Mouse (Mus musculus) left cerebral cortex, adult 18-20 months (tissue): ENCODE results near the gene Fryl. TPM values are rescaled to one million over a fixed set of nuclear protein-coding genes. Genes with fewer than 3 reads are reported as not detected.

ENCODE experiments used
- DNase-seq, 2 experiments: peaks; one replicate each; pipeline ENCODE4 v3.0.0; 2021 to 2022; ENCODE audit warnings: low spot score in 2 of 2, mixed read lengths in 1 of 2
- total RNA-seq, 2 experiments: library from RNA; stranded (reverse); gene quantifications; 2 replicates each; pipeline ENCODE4 v1.2.3; 2021

The Fryl gene
- total RNA-seq, 2 experiments from 2014 or later, result 54.2 to 57.5 TPM

DNA sequence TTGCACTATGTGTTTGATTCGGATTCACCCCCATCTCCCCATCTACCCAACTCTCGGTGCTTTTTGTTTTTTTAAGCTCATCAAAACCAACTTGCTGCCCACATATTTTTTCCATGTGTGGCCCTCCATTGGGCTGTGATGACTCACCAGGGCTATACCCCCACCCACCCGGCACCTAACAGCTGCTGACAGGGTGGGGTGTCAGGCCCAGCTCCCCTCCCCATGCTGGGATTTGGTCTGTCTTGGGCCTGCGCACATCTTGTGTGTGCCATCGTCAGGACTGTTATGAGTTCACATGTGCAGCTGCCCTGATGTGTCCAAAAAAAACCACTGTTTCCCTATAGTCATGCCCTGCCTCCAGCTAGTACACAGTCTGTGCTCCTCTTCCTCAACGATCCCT lies 33.4 kb downstream of the Fryl start:
- peak in 1 of 2 experiments; percentile 23 for DNase-seq

DNA sequence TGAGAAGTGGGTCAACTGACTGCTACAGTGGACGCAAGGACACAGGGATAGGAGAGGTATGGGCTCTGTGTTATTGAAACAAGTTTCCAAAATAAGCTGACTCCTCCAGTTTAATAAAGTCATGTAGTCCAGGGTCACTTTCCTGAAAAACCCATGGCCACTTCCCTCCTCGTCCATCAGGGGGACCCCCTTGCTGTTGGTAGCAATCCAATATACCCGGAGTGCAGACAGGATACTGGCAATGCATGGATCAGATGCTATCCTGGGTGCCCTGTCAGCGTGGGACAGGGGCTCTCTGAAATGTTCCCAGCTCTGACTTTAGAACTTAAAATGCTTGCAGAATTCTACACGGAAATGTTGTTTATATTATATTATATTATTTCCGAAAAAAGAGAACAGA lies 34.0 kb downstream of the Fryl start:
- no peak for DNase-seq

DNA sequence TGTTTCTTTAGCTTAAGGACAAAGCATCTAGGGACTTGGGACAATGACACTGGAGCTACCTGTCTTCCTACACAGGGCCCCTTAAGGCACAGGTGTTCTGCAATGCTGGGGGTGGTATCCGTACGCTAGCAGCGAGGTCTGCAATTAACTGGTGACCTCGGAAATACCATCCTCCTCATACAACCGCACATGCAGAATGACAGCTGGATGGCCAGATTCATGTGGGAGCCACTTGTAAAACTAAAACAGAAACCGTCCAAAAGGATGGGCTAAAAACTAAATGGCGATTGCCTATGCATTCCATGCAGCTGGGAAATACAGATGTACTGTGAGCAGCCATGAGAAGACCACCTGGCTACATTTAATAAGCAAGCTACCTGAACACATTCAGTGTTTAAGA lies 34.6 kb downstream of the Fryl start:
- no peak for DNase-seq

DNA sequence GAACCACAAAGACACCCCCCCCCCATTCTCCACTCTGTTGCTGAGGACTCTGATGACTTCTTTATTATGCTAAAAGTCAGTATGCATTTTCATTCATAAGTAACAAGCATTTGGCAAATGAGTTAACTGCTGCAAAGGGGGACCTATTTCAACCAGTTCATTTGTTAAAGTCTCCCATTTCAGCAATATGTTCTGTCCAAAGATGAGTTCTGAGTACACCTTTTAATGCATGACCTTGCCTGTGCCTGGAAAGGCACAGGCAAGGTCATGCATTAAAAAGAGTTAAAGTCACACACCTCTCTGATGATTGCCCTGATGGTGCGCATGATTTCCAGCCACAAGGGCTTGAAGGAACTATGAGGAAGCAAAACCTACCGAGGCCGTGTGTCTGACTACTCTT lies 36.7 kb downstream of the Fryl start:
- no peak for DNase-seq

DNA sequence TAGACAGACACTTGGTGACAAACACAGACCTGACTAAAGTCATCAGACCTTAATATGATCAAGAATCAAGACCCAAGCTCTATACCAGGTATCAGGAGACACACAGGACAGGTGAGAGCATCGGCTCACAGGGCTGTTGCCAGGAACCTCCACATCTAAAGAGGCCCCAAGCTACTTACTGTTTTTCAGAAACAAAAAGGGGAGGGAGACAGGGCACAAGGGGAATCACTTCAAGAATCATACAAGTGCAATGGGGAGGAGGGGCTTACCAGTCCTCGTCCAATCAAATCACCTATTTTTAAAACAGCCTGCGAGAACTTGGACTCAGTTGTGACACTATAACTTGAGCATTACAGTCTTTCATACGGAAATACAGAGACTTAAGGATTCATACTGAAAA lies 38.4 kb downstream of the Fryl start:
- DNase-seq, result no peak

DNA sequence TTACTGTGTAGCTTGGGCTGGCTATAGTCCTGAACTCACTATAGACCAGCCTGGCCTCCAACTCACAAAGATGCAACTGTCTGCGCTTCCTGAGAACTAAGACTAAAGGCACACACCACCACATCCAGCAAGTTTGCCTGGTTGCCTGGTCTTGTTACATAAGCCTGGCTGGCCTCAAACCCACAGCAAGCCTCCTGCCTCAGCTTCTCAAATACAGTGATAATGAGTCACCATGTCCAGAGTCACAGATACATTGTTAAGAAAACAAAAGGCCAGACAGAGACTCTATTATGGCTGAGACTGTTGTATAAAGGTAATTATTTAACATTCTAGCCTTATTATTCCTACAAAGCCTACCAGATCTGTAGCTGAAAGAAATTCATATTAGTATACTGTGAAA lies 39.3 kb downstream of the Fryl start:
- no peak for DNase-seq

DNA sequence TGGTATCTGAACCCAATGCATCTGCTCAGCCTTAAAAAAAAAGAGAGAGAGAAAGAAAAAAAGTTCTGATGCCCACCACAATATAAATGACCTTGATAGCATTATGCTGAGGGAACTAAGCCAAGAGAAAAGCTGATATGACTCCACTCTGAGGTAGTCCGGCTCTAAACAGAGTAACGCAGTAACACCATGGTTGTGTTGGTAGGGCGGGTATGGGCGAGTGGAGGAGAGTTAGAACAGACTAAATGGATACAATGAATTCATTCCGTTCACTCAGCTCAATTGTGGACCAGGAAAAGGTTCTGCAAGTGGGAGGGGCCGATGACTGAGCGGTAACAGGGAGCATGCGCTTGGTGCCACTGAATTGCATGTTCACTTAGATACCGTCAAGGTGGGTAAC lies 40.4 kb downstream of the Fryl start:
- DNase-seq, result no peak

DNA sequence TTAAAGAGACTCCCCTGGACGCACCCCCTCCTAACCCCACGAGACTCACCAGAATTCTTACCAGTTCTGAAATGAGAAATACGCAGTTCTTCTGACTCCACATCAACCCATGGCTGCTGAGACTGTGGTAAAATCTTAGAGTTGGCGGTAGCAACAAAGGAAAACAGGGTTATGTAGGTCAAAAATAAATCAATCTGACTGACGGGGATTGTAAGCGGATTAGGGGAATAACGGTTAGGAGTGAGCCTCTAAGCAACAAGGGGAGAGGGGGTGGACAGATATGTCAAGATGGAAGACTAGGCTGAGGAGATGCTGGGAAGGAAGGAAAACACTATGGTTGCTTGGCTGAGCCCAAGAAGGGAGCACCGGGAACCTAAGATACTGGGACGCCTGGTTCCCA lies 44.0 kb downstream of the Fryl start:
- no peak for DNase-seq

DNA sequence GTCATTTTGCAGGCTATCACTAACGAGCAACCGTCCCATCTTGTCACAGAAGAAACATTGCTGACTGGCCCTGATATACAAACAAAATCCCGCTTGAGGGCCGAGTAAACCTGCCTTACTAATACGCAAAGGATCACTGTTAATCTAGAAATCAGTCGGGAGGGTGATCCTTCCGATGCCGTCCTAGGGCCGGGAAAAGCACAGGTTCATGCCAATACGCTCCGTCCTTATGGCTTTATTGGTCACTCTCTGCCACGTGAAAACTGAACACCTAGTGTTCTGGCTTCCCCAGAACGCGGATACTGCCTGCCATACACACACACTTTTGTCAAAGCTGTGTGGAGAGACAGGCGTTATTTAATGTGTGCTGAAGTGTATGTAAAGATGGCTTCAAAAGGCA lies 44.5 kb downstream of the Fryl start:
- DNase-seq, result no peak

DNA sequence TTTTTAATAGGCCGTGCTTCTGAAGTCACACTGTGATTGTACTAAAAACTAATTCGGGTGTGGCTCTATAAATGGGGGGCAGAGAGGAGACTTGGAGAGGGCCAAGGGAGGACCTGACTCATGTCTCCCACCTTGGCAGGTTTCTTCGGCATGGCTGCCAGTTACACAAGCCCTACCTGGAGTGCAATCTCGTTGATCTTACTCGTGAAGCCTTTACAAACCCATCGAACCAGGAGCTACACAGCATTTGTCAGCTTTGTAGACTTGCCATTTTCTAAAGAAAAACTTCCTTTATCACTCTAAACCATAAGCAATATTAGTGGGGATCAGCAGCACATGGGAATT lies 45.5 kb downstream of the Fryl start:
- no peak for DNase-seq

DNA sequence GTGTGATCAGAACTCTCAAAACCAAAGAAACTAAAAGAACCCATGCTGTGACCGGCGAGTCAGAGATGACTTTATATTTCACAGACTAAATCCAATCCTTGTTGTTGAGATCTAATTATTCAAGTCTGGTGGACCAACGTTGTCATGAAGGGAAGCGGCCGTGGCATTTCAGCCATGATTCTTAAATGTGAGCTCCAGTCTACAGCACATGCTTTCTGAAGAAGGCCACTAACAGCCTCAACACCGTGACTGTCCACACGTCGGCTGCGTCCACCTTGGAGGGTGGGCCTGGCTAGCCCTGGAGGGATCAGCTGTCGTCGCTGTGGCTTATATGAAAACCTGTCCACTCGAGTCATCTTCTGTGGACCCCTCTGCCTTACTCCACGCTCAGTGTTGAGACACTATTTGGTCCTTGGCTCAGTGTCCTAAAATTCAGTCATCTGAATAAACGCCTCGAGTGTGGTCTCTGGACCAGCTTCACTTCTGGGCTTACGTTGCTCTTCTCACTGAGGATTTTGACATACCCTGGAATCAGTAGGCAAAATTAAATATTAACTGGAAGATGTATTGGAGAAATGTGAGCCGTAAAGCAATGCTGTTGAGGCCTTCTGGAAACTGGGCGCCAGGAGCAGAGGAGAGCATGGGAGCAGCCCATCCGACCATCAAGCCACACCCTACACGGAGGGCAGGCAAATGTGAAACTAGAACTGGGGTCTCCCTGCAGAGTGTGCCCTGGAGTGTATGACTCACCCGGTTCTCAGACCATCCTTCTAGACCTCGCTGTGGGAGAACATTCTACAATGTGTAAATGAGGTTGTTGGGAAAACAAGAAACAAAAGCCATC lies 46.1 kb downstream of the Fryl start:
- no peak for DNase-seq

DNA sequence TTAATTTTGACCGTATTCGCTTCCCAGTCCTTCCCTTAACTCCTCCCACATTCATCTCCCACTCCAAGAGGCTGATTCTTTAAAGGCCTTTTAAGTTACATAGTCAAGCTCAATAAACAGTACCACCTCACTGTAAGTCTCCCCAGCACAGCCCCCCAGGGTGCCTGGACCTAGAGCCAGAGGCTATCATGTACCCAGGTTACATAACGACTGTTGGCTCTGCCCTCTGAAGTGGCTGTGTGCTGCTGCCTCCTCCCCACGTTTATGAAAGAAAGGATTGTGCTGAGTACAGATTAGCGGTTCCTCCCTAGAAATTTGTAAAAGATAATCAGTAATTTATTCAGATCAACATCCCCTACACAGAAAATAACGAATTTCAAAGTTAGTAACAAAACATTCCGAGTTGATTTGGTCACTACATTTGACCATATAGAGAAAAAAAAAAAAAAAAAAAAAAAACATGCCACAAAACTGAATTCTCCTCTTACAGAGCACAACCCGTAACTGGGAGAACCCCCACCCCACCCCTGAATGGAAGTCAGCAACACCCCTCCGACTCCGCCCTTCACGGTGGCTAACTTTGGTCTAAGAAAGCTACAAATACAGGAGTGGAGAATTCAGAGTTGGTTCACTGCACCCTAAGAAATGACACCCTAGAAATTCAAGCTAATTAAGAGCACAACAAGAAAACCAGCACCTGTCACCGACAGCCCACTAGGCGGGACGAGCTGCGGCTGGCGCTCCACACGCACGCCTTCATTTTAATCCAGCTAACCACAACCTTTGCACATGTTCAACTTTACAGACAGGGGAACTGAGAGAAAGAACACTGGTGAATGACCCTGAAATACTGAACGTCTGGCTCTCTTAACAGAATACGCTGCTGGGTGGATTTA lies 47.0 kb downstream of the Fryl start:
- no peak for DNase-seq

DNA sequence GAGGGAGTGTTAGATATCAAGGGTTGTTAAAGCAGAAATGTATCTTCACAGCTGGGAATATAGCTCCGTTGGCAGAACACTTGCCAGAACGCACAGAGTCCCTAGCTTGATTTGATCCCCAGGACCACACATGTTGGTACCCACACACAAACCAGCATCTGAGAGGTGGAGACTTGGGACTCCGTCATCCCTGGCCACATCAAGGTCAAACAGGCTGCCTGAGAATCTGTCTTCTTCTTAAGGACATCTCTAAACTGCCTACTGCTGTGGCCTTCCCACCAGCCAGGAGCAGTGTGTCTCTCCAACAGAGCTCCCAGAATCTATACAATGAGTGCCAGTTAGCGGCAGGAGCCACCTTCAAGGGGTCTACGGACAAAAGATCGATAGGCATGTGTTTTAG lies 47.8 kb downstream of the Fryl start:
- no peak for DNase-seq

DNA sequence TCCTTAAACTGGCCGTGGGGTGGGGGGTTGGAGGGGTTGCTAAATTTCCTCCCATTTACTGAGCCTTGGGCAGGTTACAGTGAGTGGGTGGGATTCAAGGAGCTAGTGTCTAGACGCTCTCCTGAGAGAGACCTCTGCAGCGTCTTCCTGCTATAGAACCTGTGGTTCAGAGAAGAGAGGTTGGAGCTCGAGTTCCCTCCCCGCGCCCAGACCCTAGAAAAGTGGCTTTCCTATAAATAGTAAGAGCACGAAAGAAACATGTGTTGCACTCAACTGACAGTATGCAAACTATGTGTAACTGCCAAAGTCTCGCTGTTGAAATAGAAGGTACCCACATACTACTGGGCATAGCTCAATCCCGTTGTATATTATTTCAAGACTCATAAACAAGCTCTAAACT lies 49.7 kb downstream of the Fryl start:
- no peak for DNase-seq

DNA sequence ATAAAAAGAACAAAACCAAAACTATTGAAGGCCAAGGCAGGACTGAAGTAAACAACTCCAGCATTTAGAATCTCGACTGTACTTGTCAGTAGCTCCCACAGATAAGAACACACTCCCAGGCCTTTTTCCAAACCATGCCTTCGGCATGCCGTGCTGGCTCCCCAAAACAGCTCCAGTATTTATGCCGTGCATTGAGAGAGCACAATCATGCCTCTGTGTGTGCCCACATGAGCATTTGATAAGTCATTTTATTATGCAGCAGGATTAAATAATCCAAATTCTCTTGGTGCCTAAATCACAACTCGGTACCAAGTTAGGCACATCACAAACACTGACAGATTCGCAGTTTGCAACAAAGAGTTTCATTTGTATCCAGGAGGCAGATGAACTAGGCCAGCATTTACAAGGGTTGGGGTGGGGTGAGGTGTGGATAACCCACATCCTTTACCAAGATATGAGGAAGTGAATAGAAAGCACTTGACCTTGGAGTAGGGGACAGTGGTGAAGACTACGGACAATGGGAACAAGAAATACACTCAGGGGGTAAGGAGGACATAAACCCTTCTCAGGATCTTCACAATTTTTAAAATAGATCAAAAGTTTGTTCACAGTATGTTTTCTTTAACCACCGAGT lies 50.3 kb downstream of the Fryl start:
- DNase-seq, result no peak

DNA sequence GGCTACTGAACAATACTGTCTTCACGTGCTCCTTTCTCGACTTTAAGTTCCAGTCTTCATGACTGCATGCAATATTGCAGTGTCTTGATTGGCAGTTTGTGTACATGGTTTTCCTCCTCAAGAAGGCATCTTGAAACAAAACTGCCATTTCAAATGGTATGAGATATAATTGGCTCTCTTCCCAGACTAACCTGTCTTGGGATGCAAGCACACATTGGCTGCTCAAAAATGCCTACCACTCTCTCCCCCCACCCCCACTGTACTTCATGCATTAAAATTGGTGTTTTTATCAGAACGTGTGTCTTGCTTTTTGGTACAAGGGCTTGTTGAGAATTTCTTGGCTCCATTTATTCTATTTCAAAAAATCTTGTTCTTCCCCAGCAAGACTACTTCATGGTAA lies 51.4 kb downstream of the Fryl start:
- DNase-seq, result no peak

DNA sequence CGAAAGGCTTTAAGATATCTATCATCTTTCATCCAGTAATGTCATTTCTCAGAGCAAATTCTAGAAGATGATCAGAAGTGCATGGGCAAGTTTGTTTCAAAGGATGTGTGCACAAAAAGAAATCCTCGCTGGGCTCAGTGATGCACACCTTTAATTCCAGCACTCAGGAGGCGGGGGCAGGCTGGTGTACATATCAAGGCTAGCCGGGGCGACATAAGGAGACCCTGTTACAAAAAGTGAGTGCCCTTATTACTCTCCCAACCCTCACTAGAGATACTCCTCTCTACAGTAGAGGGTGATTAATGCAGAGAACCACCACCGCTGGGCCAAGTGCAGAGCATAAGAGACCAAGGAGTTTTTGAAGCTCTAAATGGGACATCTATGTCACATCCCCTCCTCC lies 53.9 kb downstream of the Fryl start:
- no peak for DNase-seq

DNA sequence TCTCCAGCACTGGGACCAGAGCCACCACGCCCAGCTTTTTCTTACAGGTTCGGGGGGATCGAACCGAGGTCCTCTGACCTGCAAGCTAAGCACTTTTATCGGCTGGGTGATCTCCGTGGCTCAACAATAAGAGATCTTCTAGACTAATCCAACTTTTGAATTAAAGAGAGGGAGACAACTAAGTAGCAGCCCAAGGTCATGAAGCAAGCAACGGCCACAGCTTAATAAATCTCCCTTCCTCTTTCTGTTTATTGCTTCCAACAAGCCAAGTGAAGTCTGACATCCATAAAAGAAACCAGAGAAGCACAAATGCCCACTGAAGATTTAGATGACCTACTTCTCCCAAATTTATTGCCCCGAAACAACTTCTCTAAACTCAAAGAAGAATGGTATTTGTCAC lies 54.3 kb downstream of the Fryl start:
- no peak for DNase-seq

DNA sequence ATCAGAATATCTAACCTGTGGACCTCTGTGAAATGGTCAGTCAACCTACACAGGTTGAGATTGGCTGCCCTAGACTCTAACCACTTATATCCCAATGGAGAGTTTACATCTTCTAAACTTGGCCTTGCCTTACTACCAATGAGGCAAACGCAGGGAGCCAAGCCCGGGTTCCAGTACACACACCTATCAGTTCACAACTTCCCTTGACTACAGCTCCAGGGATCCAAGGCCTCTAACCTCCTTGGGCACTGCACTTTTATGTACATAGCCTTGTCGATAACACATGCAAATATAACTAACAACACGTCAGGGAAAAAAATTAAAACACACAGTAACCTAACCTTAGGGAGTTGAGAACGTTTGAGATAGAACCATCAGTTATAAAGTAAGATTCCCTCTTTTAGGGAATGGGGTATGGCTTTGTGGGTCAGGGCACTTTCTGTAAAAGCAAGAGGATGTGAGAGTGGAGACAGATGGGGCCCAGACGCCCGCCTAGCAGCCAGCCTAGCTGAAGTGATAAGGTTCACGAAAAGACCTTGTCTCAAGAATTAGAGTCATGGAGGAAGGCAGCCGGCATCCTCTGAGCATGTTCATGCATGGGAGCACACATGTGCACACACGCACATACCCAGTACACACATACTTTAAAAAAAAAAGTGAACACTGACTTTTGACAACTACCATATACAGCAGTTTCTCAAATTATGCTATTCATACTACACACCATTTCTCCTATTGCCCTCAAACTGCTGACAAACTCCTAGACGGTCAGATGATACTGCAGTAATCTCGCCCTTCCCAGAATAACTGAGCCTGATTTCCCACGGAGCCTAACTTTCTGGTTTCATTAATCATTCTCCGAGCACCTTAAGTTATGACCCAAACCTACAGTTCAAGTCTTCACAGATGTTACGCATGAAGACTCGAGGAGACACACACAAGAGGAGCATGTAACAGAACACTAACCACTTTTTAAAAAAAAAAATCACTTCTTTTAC lies 55.7 kb downstream of the Fryl start:
- no peak for DNase-seq

DNA sequence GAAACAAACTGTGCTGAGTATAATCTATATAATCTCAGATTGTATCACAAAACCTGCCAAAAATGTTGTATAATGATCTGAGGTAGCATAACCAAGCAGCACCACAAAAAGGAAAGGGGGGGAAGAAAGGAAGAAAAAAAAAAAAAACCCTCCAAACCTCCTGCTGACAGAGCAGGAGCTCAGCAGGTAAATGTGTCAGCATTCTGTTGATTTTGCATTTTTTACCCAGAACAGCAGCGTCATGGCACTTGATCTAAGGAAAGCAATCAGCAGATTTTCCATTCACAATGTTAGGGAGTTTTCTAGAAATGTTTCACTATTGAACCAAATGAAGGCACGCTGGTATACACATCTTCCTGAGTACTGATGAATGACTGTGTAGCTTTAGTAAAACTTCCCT lies 56.8 kb downstream of the Fryl start:
- no peak for DNase-seq

DNA sequence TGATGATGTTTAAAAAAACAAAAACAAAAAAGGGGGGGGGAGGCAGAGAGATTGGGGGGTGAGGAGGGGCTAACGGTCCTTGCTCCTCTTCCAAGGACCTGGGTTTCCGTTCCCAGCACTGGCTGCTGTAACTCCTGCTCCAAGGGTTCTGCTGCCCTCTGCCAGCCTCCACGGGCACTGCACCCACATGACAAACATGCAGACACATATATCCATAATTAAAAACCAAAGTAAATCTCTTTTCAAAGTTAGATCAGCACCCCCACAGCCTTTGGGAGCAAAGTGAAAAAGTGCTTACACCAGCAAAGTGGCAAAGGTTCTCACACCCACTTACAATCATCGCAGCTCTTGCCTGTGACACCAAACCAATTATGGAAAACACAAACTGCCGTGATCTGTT lies 57.7 kb downstream of the Fryl start:
- no peak for DNase-seq
